Mouse (Mus musculus) adrenal gland, adult 10 weeks (tissue): ENCODE results near the gene Tmem14c. TPM values are rescaled to one million over a fixed set of nuclear protein-coding genes. Genes with fewer than 3 reads are reported as not detected.

ENCODE experiments used
- polyA plus RNA-seq: library from polyadenylated mRNA; stranded (reverse); fragments of 350-450 nt; fragmentation: Illumina TruSeq; extraction: RNeasy Lipid Tissue Mini Kit (QIAGEN cat#74804); gene quantifications from one replicate; pipeline ENCODE4 v1.2.3, GENCODE M21; 2014; ENCODE audit warnings: low read depth, low replicate concordance

The Tmem14c gene
- 46.2 TPM for polyA plus RNA-seq

DNA sequence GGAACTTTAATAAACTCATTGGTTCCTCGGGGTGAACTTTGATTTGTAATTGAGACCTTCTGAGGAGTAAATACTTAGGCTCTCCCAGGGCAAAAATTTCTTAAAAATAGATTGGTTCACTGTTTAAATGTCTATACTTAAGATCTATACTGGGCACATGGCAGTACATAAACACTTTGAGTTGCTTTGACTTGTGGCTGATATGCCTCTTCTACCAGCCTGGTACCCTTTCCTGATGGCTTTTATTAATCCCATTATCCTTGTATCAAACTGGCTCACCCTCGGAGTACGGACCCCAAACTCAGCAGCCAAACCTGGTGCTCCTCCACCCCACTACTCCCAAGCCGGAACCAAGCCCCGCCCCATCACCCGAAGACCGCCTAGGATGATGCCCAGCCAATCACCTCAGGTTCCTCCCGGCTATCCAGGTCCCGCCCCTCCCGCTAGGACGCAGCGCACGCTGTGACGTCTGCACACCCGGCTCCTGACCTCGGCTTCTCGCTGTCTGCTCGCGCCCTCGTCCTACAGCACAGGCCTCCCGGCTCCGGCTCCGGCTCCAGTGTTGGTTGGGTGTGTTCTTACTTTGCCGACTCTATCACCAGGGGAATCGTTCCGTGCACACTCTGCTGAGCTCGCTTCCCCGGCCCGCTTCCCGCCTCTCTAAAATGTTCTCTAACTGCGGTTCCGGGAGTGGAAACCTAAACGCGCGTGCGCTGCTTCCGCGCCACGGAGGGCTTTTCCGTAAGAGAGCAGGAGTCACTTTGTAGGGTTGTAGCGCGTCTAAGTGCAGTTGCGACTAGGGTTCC is at the start of gene Tmem14c:
Gene Tmem14c (plus strand): TSS at position 464 of the 806 bp plus-strand sequence.

DNA sequence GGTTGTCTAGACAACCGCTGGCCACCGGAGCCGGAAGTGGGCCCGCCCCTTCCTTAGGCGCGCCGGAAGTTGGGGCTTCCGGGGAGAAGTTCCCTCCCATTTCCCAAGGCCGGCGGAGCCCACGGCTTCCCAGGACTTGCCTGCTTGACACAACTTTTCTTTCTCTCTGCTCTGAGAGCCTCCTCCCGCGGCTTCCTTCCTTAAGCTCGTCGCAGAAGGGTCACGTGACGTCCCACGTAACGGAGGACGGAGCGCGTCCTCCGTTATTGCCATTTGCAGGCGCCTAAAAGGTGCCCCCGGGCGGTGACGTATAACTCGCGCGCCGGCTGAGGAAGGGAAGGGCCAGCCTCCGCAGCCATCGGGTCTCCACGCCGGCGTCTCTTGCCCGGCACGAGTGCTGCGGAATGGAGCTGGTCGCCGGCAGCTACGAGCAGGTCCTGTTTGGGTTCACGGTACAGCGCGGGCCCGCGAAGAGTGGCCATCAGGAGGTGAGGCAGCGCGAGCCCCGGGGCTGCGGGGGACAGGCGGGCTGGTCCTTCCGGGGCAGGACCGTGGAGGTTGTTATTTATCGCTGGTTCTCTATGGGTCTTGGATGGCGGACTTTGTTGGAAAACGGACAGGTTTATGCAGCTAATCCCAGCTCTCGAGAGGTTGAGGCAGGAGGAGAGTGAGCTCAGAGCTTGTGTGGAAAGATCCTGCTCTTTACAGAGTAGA is 15.0 kb upstream of the Tmem14c start, which contains the start of gene Pak1ip1:
Gene Pak1ip1 (plus strand): TSS at position 98 of the 714 bp plus-strand sequence.

Other genes starting within 250 kb of the Tmem14c start
- gene Gcnt2, start 156.5 kb upstream of the Tmem14c start, polyA plus RNA-seq: 8.5 TPM
- 93.9 TPM for gene Pak1ip1, start 15.3 kb upstream of the Tmem14c start, polyA plus RNA-seq
- gene Mak, start 63.4 kb downstream of the Tmem14c start, polyA plus RNA-seq: not detected
- gene Gcm2, start 94.7 kb downstream of the Tmem14c start, polyA plus RNA-seq: not detected
- not detected for gene Sycp2l, start 98.0 kb downstream of the Tmem14c start, polyA plus RNA-seq
- gene Elovl2, start 204.1 kb downstream of the Tmem14c start, polyA plus RNA-seq: 0.58 TPM
- 42.6 TPM for gene Smim13, start 233.6 kb downstream of the Tmem14c start, polyA plus RNA-seq